Mouse (Mus musculus) urinary bladder, postnatal 14 days (tissue): ENCODE measurements around the gene Tent2.

ENCODE experiments used
- DNase-seq: peaks from one replicate; pipeline ENCODE4 v3.0.0; 2021; ENCODE audit warnings: low spot score

Tent2 gene

DNA sequence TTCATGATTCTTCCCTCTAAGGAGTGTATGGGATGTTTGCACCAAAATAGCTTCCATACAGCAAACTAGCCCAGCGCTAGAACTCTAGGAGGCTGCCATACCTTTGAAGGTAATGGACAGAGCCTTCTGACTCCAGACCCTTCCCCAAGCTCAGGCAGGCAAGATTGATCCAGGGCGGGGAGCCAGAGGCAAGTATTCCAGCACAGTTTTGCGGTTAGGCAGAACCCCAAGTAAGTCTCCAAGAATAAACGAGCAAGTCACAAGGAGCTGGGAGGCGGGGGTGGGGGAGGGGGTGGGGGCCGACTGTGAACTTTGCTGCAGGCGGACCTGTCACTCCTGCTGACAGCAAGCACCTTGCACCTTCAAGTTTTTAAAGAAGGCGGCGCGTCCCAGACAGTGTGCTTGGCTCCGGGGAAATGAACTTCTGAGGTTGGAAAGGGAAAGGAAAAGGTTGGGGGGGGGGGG lies 48.3 kb downstream of the Tent2 start:
- peak; percentile 7 for DNase-seq

GRCm38 (mm10) chr13:93141184-93141583 lies 51.0 kb downstream of the Tent2 start:
- DNase-seq: no peak

DNA sequence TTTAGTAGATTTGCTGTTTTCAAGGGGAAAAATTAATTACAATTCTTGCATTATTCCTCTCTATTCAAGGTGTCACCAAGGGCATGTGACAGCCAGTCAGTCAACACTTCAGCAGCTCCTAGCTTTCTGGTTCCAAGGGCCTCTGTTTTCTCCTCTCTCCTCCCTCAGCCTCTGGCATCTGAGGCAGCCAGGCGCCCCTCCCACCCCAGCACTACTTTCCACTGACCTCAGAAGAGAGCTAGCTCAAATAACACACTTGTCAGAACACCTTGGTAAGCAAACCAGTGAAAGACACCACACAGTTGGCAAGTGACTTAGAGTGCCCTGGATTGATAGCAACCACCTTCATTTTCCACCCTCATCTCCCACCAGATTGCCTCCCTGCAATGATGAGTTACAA lies 54.1 kb downstream of the Tent2 start:
- DNase-seq: no peak

- DNase-seq: no peak
These were observed 55.1 kb downstream of the Tent2 start for GRCm38 (mm10) chr13:93137098-93137497.

- DNase-seq: no peak
These were observed 55.9 kb downstream of the Tent2 start for GRCm38 (mm10) chr13:93136251-93136650.

- no peak for DNase-seq
These were observed 56.7 kb downstream of the Tent2 start for GRCm38 (mm10) chr13:93135501-93135900.

DNA sequence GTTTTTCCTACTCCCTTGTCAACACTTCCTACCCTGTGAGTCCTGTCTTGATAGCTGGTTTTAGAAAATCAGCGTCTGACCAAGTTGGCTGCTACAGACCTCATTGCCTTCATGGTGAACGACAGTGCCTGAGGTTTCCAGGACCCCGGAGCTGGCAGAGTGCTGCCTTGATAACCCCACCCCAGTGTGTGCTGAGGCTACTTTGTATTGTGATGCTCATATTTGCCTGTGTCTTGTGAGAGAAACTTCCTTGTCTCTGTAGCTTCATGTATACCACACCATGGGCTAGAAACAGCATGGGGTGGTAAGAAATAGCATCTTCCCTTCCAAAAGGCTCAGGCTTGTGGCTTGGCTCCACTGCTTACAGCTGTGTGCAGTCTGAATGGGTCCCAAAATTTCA lies 61.5 kb downstream of the Tent2 start:
- no peak for DNase-seq

GRCm38 (mm10) chr13:93128961-93129360 lies 63.2 kb downstream of the Tent2 start:
- no peak for DNase-seq

- no peak for DNase-seq
These were observed 63.9 kb downstream of the Tent2 start for GRCm38 (mm10) chr13:93128111-93128860.

- no peak for DNase-seq
These were observed 69.9 kb downstream of the Tent2 start for GRCm38 (mm10) chr13:93122321-93122720.

DNA sequence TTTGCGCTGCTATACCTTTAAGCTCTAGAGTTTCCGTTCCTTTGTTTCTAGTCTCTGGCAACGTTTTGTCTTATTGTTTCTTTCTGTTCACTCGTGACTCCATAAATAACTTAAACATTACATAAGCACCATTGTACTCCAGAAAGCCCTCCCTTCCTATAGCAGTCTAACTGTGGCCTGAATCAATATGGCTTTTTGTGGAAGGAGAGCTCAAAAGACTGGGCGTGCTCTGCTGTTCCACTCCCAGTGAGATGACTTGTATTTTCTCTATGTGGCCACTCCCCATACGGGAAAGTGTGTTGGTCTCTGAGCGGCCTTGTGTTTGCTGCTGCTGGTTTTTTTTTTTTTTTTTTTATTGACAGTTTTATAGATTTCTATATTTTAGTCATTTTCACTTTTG lies 74.9 kb downstream of the Tent2 start:
- DNase-seq: no peak

GRCm38 (mm10) chr13:93102340-93103090 lies 89.7 kb downstream of the Tent2 start:
- no peak for DNase-seq

GRCm38 (mm10) chr13:93098596-93098995 lies 93.6 kb downstream of the Tent2 start:
- DNase-seq: no peak

GRCm38 (mm10) chr13:93096643-93097042 lies 95.5 kb downstream of the Tent2 start:
- DNase-seq: no peak
